Mouse (Mus musculus) brain, adult 2 months (tissue): Measurements from ENCODE around the gene Aatk.

ENCODE experiments used
- DNase-seq: peaks from one replicate; pipeline ENCODE4 v3.0.0; 2011; ENCODE audit warnings: low read depth, low spot score

Aatk gene

DNA sequence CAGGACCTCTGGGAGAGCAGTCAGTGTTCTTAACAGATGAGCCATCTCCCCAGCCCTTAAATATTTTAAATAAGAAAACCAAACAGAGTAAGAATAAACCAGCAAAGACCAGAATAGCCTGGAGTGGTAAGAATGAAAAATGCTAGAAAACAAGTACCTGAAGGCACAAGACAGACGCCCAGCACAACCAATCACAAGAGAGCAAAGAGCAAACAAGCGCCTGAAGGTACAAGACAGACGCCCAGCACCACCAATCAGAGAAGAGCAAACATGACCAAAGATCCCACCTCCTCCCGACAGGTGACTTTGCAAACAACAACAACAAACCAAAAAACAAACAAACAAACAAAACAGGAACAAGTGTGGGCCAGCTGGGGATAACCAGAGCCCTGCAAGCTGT is 6.9 kb upstream of the Aatk start:
- no peak for DNase-seq

DNA sequence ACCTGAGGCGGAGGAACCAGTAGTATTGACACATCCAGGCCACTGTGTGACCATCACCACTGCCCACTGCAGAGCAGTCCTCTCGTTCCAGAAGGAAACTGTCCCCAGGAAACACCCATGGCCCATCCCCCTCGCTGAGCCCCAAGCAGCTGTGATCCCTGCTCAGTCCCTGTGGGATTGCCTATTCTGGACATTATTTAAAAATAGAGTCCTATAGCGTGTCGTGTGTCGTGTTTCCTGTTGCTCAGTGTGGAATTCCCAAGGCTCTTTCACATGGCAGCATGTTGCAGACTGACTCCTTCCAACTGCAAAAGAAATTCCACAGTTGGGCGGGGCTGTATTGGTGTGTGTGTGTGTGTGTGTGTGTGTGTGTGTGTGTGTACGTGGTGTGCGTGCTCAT is 5.3 kb upstream of the Aatk start:
- no peak for DNase-seq

DNA sequence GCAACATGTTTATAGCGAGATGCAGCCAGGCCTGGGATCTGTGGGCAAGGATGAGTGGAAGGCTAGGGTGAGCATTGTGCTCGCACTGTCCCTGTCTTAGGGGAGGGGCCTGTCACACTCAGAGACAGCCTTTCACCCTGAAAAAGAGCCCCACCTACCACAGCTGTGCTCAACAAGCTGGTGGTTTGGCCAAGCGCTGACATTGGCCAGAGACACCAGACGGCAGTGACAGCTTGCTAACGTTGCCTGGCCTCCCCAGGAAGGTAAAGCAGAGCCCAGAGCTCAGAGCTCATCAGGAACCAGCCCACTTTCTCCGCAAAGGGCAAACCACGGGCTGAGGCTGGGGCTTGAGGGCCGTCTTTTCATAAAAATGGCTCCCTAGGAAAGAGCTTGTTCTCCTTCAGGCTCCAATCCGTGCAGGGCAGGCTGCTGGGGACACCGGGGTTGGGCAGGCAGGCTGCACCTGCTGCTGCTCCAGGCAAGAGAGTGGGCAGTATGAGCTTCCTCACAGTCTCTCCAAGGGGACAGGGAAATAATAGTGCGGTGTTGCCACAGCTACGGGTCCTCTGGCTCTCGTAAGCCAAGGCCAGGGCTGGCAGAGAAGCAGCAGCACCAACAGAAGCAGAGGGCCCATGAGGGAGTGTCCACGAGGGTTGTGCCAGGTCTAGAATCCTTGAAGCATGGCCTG is 4.3 kb upstream of the Aatk start:
- peak; percentile 87 for DNase-seq

DNA sequence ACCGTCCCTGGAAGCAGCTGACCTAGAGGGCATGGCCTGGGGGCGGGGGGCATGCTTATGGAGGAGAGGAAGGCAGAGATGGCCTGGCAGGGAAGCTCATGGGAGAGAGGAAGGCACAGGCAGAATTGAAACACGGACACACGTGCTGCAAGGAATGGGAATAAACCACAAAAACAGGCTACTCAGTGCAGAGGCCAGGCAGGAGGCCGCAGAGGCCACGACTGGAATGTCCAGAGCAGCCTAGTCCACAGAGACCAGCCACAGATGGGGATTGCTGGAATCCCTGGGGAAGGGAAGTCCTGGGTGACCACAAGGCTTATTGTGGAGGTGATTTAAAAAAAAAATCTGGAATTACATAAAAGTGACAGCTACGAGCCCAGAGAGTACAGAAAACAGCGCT is 2.1 kb upstream of the Aatk start:
- no peak for DNase-seq

DNA sequence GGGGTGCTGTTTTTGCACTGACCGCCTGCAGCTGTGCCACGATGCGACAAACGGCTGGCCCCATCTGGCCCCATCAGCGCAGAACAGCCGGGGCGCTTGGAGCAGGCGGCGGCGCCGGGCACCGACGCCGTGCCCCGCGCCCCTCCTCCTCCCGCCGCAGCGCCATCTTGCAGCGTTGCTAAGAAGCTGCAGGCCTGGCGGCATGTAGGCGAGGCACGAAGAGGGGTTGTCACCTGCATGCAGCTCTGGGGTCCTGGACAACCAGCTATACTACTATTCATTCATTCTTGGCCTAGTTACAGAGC is 1.2 kb upstream of the Aatk start:
- DNase-seq, result peak; percentile 91

DNA sequence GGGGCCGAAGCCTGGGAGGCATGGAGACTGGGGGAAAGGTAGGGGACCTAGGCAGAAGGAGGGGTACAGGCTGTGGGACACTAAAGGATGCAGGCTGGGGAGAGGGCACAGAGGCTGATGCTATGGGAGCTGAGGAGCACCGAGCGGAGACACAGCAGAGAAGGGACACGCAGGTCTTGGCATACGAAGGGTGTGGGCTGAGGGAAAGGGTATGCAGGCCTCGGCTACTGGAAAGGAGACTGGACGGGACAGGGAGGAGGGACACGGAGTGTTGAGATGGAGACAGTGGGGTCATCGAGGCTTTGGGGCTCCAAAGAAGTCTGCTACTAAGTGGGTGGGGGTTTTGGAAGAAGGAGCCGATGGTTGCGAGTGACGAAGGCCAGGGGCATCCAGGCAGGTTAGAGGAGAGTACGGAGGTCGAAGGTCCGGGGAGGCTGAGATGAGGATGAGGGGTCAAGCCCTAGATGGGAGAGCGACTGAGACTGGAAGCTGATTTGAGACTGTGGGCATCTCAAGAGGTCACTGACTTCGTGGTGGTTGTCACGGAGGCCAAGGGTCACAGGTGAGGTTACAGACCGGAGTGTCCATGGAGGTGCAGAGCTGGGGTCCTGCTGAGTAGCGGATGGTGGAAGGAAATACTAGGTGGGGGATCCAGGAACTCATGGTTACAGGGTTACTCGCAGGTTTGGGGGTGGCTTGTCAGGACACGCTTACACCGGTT is 724 bp upstream of the Aatk start:
- peak; percentile 54 for DNase-seq

DNA sequence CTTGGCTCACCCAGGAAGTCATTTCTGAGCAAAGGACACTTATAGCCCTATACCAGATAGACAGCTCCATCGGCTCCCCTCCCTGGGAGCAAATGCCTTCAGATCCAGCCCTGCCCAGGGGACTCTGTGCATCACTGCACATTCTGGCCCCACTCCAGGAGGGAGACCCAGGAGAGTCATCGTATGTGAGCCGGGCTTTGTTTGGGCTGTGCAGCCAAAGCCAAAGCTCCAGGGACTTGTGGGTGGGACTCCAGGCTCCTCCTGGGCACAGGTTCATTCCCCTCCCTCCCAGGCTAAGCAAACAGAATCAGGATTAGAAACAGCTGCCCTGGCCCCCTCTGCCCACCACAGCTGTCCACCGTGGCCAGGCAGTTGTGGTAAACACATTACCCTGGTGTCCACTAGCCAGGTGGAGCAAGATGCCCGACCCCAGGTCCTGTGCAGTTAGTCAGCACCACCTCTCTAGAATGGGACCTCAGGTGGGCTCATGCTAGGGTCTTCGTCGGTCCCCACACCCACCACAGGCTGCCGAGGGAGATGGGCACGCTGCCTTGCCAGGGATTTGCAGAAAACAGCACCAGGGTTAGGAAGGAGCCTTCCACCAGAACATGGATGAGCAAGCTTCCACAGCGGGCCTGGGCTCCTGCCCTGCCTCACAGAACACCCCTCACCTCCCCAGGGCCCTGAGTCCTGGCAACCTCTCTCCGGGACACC is 971 bp downstream of the Aatk start:
- DNase-seq, result peak; percentile 78

DNA sequence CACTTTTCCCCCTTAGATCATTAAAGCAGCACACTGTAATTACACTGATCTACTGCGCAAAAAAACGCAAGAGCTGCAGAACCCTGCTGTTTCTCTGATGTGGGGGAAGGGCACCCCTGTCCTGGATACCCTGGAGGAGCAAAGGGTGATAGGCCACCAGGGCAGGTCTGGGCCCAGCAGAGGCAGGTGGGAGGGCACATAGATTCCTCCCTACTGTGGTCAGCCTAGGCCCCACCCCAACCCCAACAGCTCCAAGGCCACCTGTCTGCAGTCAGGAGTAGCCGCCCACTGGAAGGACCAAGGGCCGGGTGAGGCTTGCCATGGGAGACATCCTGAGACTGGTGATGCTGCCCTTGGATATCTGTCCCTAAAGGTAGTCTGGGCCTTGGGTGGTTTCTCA is 1.6 kb downstream of the Aatk start:
- peak; percentile 45 for DNase-seq

DNA sequence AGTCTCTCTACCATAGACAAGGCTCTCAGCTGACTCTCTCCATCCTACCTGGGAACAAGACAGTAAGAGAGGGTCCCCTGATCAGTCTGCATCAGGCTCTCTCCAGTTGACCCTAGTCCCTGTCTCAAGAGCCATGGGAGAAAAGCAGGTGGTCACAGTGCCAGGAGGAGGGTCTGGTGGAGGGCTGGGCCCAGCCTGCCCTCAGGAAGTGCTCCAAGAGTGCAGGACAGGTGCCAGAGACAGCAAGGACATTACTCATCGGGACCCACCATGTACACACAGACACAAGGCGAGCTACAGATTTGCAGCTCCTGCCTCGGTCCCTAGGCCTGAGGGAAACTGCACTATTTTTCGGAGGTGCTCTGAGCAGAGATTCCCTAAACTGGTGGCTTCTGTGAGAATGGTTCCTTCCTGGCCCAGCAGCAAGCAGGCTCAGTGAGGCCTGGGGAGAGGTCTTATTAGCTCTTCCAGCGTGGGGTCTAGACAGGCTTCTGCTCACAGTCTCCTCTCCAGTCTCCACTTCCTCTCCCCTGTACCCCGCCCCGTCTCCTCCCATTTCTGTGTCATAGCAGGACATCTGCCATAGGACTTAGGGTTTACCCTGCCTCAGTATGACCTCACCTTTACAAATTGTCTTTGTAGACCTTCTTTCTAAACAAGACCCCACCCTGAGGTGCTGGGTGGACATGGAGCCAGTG is 4.7 kb downstream of the Aatk start:
- peak; percentile 42 for DNase-seq

DNA sequence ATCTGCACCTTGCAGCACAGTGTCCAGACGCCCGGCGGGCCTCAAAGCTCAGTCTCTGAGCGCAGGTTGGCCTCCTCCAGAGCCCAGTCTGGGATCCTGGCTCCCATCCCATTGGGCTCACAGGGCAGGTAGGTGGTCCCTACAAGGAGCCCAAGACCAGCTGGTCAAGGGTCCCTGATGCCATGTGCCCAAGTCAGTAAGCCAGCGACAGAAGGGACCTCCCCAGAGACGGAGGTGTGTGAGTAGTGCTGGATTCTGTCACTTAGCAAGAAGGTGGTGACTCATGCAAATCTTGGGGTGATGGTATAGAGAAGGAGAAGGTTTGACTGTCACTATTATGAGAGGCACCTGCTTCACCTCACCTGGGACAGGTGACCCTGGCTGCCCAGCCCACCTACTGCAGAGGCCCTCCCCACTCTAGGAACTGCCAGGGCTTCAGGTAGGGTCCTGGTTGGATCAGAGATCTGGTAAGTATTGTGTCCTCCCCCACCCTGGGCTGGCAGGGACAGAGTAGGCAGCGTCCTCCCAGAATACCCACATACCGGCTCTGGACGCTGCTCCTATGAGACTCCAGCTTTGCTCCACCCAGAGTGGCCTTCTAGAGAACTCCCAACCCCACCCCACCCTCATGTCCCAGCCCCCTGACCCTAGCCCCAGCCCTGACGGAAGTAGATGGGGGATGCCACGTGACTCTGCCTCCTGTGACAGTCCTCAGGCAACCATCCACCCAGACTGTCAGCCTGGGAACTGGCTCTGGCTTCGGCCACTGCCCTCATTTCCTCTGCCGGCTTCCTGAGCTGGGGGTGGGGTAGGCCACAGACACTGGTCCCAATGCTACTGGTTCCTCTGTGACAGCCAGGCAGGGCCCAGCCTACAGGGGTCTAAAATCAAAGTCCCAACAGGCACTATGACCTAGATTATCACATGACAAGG is 5.5 kb downstream of the Aatk start:
- DNase-seq, result peak; percentile 84

DNA sequence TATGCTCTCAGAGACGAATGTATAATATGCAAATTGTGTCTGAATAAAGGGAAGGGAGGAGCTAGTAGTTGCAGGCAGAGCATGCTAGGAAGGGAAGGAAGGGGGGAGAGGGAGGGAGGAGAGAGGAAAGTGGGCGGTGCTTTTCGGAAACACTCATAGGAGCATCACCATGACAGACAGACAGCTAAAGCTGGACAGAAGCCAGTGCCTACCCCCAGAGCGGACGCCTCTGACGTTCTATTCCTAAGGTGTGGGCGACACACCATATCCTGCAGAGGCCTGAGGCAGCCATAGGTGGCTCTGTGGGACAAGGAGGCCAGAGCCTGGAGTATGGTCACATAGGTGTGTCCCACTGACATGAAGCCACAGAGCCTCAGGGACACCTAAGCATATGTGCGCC is 6.5 kb downstream of the Aatk start:
- peak; percentile 91 for DNase-seq

DNA sequence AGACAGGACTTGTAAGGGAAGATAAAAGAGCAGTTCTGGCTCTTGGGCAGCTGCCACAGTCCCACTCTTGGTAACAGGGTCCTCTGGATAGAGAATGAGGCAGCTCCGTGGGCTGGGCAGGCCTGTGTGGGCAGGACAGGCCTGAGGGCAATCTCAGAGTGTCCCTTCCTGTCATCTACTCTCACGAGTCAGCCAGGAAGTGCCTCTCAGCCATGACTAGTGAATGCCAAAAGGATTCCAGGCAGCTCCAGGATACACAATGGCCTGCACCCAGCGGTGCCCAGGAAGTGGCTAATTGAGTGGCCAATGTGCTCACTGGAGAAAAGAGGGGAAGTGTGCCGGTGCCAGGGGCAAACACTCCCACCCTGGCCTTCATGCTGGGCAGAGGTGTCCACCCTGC is 7.4 kb downstream of the Aatk start:
- DNase-seq, result peak; percentile 42

DNA sequence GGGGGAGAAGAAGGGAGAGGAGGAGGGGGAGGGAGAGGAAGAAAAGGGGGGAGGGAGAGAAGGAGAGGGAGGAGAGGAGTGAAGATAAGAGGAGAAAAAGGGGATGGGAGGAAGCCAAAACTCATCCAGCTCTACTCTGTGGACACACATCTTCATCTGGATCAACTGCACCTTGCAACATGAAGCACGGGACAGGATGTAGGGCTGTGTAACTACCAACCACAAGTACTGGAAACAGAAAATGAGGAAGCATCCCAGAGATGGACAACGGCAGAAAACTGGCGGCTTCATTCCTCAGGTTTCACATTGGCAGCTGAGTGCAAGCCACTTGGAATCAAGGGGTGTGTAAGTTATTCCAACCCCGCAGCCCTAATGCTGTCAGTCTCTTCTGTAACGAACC is 12.2 kb downstream of the Aatk start:
- no peak for DNase-seq

DNA sequence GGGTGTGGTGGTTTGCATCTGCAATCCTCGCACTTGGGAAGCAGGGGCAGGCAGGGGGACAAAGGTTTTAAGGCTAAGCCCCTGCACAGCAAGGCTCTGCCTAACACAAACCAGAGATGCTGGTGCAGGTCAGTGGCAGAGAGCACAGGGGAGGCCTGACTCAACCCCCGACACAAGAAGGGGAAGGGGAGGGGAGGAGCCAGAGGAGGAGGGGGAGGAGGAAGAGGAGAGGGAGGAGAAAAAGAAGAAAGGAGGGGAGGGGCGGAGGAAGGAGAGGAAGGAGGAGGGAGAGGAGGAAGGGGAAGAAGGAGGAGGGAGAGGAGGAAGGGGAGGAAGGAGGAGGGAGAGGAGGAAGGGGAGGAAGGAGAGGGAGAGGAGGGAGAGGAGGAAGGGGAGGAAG is 12.7 kb downstream of the Aatk start:
- no peak for DNase-seq

DNA sequence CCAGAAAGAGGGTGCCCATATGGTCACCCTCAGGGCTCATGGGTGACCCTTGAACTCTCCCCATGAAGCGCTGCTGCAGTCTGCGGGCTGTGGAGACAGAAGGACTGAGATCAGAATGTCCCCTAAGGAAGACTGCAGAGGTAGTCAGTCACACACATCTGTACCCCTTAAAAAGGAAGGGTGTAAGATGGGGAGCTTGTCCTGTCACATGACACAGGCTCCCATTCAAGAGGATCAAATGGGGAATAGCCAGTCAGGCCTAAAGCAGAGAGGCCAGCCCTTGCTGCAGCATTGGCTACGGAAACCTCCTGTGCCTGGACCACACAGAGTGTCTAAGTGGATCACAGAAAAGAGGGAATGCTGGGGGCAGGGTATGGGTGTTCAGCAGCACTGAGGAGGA is 13.5 kb downstream of the Aatk start:
- DNase-seq, result no peak

DNA sequence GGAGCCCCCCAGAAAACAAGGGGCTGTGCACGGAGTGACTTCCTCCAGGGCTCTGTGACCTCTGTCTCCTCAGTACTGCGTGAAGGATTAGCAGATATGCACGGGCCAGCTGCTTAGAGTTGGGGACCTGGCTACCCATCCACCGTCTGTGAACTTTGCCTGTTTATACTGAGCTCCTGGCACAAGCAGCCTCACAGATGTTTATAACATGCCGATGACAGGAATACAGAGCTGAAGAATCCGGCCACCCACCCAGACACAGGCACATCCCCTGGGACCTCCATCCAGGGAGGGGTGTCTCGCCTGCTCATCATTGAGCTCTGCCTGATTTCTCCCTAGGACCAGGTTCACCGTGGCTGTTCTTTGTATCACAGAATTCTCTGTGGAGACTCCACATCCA is 14.9 kb downstream of the Aatk start:
- DNase-seq, result no peak

DNA sequence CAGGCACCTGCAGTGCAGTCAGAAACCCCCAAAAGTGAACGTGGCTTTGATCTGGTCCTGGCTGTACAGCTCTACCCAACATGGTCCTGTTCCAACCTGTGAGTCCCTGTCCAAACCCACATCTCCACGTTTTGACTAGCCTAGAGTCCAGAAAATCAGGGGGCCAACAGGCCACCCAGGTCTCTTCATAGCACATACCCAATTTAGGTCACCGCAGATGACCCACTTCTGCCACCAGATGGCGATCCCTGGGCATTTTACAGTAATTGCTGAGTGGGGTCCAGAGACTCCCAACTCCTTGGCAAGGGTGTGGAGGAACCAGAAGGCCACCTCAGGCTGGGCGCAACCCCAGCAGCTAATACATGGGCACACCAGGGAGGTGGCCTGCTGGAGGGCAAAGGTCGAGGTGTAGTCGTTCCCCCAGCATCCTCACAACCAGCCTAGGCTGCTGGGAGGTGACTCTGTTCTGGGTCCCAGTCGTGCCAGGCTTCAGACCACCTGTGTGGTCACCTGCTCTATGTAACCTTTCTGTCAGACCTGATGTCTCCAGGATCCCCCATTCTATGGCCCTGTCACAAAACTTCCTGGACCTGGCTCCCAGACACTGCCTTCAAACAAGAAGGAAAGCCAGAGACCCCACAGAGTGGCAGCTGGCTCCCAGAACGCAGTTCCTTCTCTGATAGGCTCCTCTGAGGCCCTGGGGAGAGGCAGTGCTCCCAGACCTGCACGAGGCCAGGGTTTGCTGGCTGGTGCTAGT is 16.6 kb downstream of the Aatk start:
- DNase-seq, result peak; percentile 84

DNA sequence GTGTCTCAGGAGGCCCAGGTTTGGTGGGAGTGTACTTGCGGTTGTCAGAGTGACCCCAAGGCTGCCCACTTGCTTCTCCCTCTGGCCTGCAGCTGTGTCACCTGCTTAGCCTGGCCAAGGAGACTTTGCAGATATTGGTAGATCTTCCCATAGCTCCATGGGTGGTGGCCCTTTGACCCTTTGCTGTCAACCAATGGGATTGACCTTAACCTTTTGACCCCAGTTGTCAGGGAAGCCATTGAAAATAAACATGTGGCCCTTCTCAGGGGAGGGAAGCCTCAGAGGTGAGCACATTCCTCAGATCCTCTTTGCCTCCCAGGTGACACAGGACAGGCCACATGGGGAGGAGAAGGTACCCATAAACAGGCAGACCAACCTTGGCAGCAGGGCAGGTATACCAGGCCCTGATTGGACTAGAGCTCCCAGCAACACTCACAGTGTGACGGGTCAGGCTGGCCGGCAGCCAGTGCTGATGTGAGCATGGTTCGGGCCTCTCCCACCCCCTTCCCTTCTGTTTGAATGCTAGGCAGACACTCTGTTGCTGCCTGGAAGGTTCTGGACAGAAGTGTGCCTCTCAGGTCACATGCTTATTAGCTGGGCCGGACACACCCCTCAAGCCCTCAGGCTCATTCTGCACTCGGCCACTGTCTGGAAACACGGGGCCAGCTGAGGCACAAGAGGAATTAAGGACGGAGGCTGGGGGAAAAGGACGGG is 17.4 kb downstream of the Aatk start:
- no peak for DNase-seq

DNA sequence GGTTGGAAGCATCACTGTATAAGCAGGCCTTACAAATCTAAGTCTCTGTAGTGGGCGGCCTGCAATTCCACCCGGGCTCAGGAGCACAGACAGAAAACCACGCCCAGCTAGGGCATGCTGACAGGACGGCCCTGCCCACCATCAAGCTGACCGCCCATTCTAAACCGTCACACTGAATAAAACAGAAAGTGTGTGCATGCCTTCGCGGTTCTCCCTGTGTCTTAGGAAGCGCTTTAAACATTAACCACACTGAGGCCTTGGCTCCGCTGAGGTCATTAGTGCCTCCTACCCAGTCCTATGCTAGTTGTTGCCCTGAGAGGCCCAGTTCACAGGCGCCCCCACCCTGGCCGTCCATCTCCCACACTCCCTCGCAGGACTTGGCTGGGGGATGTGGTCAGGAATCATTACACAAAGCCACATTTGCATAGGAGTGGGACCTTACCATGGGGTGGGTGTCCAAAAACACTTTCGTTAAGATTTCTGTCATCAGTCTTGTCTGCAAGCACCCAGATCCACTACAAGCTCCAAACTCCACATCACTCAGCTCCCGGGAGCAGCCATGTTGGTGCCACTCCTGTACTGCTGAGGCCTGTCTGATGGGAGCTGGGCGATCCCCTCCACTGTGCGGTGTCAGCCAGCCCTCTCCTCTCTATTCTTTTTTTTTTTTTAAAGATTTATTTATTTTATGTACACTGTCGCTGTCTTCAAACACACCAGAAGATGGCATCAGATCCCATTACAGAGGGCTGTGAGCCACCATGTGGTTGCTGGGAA is 18.5 kb downstream of the Aatk start:
- peak; percentile 68 for DNase-seq
